Mouse (Mus musculus) bone marrow, adult 2 months (tissue): Measurements from ENCODE around the gene Mucl3. TPM values are rescaled to one million over a fixed set of nuclear protein-coding genes. Genes with fewer than 3 reads are reported as not detected.

Experiments used
- H3K27ac ChIP-seq: fragments of 200-500 bp; 2 replicates; pipeline ENCODE4 v1.5.1; 2012; ENCODE audit warnings: low read depth, mild to moderate bottlenecking, control low read depth, inconsistent platforms, low read length; ENCODE audit not compliant: control insufficient read depth, poor library complexity, insufficient read depth
- H3K4me1 ChIP-seq: fragments of 200-500 bp; 2 replicates; pipeline ENCODE4 v1.6.1; 2011; ENCODE audit warnings: low read length; ENCODE audit not compliant: control insufficient read depth, insufficient read depth
- H3K4me3 ChIP-seq: fragments of 200-500 bp; replicated peaks from 2 replicates; pipeline ENCODE3; 2011; ENCODE audit warnings: mild to moderate bottlenecking, low read depth, low read length, control low read depth; ENCODE audit not compliant: control insufficient read depth
- CTCF ChIP-seq: fragments of 200-500 bp; IDR thresholded peaks from 2 replicates; pipeline ENCODE4 v1.5.1; 2011; ENCODE audit warnings: low read length, control low read depth; ENCODE audit not compliant: control insufficient read depth, insufficient read depth
- POLR2A ChIP-seq: fragments of 200-500 bp; IDR thresholded peaks from 2 replicates; pipeline ENCODE4 v1.6.1; 2011; ENCODE audit warnings: low read depth, mild to moderate bottlenecking, control low read depth, low read length, borderline replicate concordance; ENCODE audit not compliant: control insufficient read depth
- WGBS: fragments of 180-500 bp; shearing (Covaris S2); methylation state at CpG from one replicate; pipeline ENCODE4 v1.1.7; 2018; 5-methylcytosine and 5-hydroxymethylcytosine counted together
- polyA plus RNA-seq: library from polyadenylated mRNA; stranded (reverse); fragments of >200 nt; gene quantifications from 2 replicates; pipeline ENCODE4 v1.2.4, GENCODE M21; 2011; ENCODE audit warnings: low replicate concordance; ENCODE audit not compliant: missing spikeins, insufficient read depth, insufficient read length

Gene Mucl3
- polyA plus RNA-seq, 1 experiment, result not detected

DNA sequence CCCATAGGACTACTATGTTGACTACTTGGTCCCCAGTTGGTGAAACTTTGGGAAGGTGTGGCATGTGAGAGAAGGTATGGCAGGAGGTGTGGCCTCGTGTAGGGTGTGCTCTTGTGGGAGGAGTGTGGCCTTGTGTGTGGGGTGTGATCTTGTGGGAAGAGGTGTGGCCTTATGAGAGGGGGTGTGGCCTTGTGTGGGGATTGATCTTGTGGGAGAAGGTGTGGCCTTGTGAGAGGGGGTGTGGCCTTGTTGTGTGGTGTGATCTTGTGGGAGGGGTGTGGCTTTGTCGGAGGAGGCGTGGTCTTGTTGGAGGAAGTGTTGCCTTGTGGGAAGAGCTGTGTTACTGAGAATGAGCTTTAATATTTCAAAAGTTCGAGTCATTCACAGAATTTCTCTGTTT is 26.4 kb downstream of the Mucl3 start:
- TF ChIP-seq POLR2A (no peak), CTCF (no peak)
- WGBS, result 70% methylated on average over 4 of the region's 4 CpGs
- Histone ChIP-seq H3K4me1 (no peaks in the 10 kb centered on the region), H3K27ac (no peak overlapping the region), H3K4me3 (no peak overlapping the region)

DNA sequence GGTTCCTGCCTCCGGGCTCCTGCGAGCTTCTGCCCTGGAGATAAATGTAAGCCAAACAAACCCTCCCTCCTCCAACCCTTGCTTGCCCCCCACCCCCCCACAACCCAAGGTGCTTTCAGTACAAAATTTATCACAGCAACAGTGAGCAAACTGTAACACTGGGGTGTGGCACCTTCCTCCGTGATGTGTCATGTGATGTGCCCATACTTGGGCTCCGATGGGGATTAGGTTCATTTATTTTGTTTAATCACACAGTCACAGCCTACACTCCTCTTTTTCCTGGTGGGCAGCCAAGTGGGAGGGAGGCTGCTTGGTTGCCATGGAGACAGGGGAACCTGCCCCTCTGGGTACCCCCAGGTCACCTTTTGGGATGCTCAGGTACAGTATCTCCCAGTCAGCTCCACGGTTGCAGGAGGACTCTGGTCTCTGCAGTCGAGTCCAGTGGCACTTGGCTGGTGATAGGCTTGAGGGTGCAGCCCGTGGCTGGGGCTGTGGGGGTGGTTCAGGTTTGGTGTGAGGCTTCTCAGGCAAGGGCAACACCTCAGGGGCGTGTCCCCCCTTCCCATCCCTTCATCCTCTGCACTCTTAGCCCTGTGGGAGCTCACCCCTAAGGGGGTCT is 41.6 kb downstream of the Mucl3 start:
- TF ChIP-seq CTCF, result no peak
- TF ChIP-seq POLR2A, result no peak
- H3K27ac ChIP-seq, result no peak overlapping the region
- WGBS, result 53% methylated on average over 8 of the region's 8 CpGs
- no peak overlapping the region for H3K4me3 ChIP-seq
- no peaks in the 10 kb centered on the region for H3K4me1 ChIP-seq

- WGBS, result 56% methylated on average over 2 of the region's 2 CpGs
- Histone ChIP-seq H3K4me3 (no peak within 1 kb of the TSS), H3K27ac (no peak within 1 kb of the TSS), H3K4me1 (no peaks in the 10 kb centered on the region)
- no peak for TF ChIP-seq POLR2A
Measured at GRCm38 (mm10) chr17:35601249-35601648, 42.2 kb downstream of the Mucl3 start, which contains the start of gene Sfta2. Gene Sfta2 (plus strand): TSS chr17:35601549.

GRCm38 (mm10) chr17:35597399-35597798 is 46.1 kb downstream of the Mucl3 start:
- WGBS, result 82% methylated on average over 3 of the region's 3 CpGs
- no peaks in the 10 kb centered on the region for H3K4me1 ChIP-seq
- TF ChIP-seq CTCF (no peak), POLR2A (no peak)
- no peak overlapping the region for H3K4me3 ChIP-seq
- no peak overlapping the region for H3K27ac ChIP-seq

GRCm38 (mm10) chr17:35594456-35594855 is 49.0 kb downstream of the Mucl3 start:
- no peak for TF ChIP-seq POLR2A
- TF ChIP-seq CTCF, result no peak
- WGBS, result 65% methylated on average over 7 of the region's 7 CpGs
- Histone ChIP-seq H3K4me1 (no peaks in the 10 kb centered on the region), H3K4me3 (no peak overlapping the region), H3K27ac (no peak overlapping the region)

GRCm38 (mm10) chr17:35593786-35594185 is 49.7 kb downstream of the Mucl3 start:
- no peaks in the 10 kb centered on the region for H3K4me1 ChIP-seq
- H3K4me3 ChIP-seq, result no peak overlapping the region
- no peak for TF ChIP-seq CTCF
- TF ChIP-seq POLR2A, result no peak
- WGBS, result 23% methylated on average over 4 of the region's 4 CpGs
- no peak overlapping the region for H3K27ac ChIP-seq

DNA sequence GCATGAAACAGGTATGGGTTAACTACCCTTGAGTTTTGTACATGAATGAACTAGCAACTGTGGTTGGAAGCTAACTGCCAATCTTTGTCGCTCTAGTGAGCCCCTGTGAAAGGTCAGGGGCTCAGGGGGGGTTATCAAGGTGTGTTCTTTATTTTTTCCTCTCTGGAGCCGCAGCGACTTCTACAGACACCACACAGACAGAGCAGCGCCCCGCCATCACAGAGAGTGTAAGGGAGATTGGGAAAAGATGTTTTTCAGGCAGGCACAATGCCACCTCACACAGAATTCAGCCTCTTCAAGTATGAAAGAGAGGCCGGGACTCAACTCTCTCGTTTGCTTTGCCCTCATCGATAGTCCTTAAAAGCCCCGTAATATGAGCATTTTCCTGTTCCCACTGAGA is 51.4 kb downstream of the Mucl3 start:
- no peak overlapping the region for H3K4me3 ChIP-seq
- TF ChIP-seq POLR2A, result no peak
- no peak for TF ChIP-seq CTCF
- WGBS, result 85% methylated on average over 9 of the region's 9 CpGs

DNA sequence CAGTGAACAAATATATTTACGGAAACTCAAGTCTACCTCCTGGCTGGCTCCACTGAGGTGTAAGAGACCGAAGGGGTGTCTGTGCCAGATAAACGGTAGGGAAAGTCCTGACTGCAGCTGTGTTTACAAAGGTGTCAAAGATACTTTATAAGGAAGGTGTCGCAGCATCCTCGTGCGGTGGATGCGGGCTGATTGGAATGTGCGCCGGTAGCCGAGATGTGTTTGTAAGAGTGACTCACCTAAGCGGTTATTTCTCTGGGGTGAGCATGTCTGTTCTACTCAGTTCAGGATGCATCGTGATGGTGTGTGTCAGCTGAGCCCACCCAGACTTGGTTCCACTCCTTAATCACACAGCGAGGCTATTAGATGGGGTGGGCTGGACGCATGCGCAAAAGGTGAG is 51.8 kb downstream of the Mucl3 start:
- WGBS, result 89% methylated on average over 15 of the region's 15 CpGs
- Histone ChIP-seq H3K4me1 (no peaks in the 10 kb centered on the region), H3K27ac (no peak overlapping the region), H3K4me3 (no peak overlapping the region)
- TF ChIP-seq CTCF (no peak), POLR2A (no peak)

More for the DNA sequence above, 51.4 kb downstream of the Mucl3 start:
- no peak overlapping the region for H3K27ac ChIP-seq
- H3K4me1 ChIP-seq, result no peaks in the 10 kb centered on the region

- WGBS, result 88% methylated on average over 7 of the region's 7 CpGs
- TF ChIP-seq CTCF (no peak), POLR2A (no peak)
- H3K4me1 ChIP-seq, result no peaks in the 10 kb centered on the region
- H3K27ac ChIP-seq, result no peak overlapping the region
- H3K4me3 ChIP-seq, result no peak overlapping the region
Measured at GRCm38 (mm10) chr17:35591219-35591578, 52.3 kb downstream of the Mucl3 start.
